Mouse (Mus musculus) cerebellum, adult 8-10 months (tissue): ENCODE data around the gene Apod.
"Not testable (repeated sequence)": the region's sequence is repeated elsewhere in the genome, so short reads cannot be mapped to it uniquely, and the experiment has no call there.

Source experiments
- DNase-seq: peaks from one replicate; pipeline ENCODE4 v3.0.0; 2022

Gene Apod

GRCm38 (mm10) chr16:31314497-31315233 lies at the start of gene Apod:
TSS of gene Apod (minus strand) at chr16:31314808.
- DNase-seq: no peak

DNA sequence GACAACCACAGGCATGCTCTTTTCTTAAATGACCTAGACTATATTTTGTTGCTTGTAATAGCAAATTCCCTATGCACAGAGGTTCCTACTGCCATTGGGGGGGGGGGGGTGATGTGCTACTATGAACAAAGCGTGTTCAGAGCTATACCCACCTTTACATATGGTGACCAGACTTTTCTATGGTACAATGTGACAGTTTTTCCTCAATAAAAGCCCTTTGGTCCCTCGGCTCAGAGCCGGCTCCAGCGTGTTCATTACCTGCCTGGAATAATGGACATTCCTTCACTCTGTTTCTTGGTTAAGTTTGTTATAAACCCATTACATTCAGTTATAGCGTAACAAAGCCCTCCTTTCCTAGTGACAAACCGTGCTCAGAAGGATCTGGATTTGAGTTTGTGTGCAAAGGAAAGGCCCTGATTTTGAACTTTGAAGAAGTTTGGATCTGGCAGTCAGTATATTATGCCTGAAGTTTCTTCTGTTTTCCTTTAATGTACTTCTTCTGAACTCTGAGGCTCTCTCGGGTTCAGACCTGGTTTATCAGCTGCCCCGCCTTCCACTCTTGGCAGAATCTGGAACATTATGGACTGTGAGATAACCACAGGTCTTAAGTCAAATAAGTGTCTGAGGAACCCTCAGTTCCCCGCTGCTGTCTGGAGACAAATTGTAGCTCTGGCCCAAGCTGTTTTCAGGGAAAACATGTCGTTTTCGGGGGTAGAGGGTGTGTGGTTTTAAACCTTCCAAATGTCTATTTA lies 49.3 kb upstream of the Apod start:
- DNase-seq: no peak

DNA sequence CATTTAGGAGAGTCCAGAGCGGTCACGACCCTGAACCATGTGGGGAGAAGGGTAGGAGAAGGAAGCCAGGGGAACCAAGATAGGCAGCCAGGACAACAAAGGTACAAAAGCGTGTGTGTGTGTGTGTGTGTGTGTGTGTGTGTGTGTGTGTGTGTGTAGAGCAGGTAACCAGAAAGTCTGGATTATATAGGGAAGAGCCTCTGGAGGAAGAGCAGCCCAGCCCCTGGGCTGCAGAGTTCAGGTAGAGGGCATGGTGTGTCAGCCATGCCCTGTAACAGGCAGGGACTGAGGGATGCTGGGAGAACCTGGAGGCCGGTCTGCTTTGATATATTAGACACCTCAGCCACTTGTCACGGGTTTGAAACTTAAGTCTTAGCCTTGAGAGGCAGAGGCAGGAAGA lies 44.9 kb upstream of the Apod start:
- no peak for DNase-seq

DNA sequence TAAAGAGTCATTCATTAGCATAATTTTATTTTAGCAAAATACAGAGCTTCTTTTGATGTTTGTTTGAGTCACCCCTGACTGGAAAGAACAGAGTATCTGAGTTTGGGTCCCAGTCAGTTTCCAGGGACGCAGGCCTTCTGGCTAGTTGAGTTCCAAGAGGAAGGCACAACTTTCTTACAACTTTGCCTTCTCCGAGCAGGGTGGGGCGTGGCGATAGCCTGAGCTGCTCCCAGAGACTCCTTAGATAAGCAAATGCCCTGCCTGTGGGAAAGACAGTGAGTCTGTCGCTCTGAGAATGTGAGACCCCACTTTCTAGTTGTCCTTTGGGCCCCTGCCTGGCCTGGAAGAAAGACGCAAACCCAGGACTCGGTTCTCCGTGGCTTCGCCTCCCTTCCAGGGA lies 44.4 kb upstream of the Apod start:
- no peak for DNase-seq

- DNase-seq: no peak
Measured at GRCm38 (mm10) chr16:31358576-31358975, 44.0 kb upstream of the Apod start.

DNA sequence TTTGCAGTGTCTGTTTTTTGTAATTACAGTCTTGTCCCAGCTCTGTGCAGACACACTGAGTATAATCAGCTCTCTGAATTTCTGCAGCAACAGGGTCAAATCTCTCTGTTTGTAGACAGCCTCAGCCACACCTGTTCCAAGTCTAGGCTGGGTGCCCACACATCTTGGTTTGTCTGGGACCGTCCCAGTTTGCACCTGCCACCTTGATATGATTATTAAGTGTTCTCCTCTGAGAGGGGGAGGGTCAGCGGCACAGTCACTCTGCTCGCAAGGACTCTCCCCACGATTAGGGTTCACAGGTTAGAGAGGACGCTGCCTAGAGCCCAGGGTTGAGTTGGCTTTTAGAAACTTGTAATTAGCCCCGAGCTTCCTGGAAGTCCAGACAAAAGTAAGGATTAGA lies 41.3 kb upstream of the Apod start:
- DNase-seq: no peak

- DNase-seq: peak; percentile 71
Measured at GRCm38 (mm10) chr16:31354341-31355329, 40.0 kb upstream of the Apod start.

DNA sequence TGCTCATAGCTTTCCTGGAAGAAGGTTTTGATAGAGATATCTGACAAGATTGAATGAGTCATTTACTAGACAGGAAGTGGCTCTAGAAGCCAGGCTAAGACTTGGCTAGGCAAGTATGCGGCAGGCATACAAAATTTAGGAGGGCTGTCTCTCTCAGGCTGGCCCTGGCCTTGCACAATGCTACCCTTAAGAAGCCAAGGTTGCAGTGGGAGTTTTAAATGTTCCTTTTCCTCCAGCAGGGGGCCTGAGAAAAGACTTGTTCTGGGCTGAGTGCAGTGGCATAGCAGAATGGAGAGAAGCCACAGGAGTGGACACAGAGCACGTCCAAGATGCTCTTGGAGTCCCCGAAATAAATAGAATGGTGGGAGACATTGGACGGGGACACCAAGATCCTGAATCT lies 38.4 kb upstream of the Apod start:
- DNase-seq: no peak

DNA sequence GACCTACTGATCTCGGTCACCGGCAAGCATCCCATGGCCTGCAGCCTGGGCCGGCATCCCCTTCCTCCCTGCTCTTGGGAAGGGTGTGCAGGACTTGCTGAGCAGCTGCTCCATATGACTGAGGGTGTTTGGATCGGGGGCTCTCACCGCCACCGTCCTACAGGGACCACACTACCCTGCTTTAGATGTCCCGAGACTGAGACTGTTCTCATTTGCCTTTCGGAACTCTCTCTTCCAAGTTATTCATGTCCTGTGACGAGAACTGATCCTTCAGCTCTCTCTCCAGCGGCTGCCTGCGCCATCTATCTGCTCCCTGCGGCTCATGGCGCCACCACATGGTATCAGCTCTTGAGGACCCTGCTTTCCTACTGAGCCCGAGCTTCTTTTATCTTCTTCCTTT lies 33.0 kb upstream of the Apod start:
- peak; percentile 26 for DNase-seq

DNA sequence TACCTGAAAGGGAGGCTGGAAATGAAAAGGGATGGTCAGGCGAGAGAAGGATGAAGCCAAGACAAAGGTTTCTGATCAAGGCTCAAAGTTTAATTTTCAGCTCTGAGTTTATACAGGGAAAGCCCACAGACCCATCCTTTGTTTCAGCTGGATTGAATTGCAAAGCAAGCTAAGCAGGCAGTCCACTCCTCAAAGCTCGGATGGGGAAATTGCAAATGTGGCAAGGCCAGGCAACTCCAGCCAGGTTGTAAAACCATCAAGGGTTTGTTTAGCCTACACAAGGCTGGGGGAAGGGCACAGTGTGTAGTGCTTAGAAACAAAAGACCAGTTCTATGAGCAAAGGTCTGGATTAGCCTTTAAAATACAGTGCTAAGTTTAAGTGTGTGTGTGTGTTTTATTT lies 28.4 kb upstream of the Apod start:
- DNase-seq: no peak

DNA sequence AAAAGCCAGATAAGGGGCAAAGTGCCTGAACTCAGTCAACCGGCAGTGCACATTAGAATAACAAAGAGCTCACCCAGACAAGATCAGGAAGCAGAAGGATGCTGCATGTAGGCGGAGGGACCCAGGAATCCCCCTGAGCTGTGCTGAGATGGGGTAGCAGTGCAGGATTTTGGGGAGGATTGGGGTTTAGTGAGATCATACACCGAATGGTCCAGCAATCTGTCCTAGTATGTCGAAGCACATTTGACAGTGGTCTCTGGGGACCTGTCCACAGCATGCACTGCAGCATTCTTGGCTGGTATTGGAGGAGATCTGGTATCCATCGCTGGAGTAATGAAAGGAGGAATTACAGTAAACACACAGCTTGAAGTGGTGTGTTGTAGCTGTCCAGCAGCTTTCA lies 27.9 kb upstream of the Apod start:
- no peak for DNase-seq

DNA sequence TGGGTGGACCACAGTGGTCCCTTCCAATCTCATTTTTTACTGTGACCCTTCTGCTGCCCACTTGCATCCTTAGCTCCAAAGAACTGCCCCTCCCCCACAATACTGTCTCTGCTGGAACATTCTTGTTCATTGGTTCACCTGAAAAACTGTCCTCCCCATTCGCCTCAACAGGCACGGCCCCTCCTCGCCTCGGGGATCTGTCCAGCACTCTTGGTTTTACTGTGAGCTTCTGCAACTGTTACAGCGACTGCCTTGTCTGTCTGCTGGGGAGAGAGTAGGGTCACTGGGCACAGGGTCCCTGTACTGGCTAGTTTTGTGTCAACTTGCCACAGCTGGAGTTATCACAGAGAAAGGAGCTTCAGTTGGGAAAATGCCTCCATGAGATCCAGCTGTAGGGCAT lies 24.7 kb upstream of the Apod start:
- no peak for DNase-seq

DNA sequence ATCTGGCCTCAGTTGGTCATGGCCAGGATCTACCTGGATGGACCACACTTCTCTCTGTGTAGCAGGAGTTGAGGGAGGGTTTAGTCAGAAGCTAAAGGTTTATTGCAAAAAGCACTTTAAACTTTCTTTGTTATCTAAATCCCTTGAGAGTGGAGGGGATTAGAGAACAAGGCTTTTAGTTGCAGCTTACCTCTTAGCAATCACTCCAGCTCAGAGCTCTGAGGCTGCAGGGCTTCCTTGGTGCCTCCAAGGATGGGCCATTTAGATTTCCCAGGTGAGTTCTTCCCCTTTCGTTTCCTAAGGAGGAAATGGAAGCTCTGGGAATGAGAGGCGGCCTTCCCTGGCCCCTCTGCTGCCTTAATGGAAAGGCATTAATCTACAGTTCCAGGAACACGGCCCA lies 23.3 kb upstream of the Apod start:
- DNase-seq: no peak

DNA sequence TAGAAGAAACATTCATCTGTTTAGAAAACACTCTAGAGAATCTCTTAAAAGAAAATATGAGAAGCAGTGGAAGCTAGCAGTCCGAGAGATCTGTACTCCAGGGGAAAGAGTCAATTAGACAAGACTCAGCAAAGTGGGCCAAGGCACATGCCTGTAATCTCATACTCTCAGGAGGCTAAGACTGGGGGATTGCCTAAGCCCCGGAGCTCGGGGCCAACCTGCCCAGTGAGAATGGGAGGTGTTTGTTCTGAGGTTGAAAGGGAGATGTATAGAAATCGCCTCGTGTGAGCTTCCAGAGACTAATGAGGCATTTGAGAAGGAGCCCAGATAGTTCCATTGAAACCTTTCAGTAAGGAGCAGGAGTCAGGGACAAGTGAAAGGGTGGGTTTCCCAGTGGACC lies 20.2 kb upstream of the Apod start:
- no peak for DNase-seq

DNA sequence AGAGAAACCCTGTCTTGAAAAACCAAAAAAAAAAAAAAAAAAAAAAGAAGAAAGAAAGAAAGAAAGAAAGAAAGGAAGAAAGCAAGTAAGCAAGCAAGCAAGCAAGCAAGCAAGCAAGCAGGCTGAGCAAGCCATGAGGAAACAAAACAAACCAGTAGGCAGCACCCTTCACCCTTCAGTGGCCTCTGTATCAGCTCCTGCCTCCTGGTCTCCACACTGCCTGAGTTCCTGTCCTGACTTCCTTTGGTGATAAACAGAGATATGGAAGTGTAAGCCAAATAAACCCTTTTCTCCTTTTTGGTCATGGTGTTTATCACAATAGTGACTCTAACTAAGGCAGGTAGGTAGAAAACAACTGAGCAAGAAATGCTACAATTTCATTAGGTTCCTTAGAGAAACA lies 18.0 kb upstream of the Apod start:
- DNase-seq: no peak

DNA sequence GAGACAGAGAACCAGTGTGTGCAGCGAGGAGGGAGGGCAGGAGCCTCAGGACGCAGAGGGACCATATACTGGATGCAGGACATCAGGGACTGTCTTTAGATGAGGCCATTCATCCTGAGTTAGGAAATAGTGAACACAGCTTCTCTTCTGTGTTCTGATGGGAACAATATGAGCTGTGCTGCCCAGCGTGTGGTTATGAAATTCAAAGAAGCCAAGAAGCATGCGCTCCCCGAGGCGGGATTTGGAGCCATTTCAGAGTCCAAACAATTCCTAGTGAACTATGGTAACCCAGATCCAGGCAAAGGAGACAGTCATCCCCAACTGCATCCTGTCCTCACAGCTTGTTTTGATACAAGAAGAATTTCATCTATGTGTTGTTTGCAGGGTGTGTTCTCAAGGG lies 16.4 kb upstream of the Apod start:
- DNase-seq: not testable (repeated sequence)

- no peak for DNase-seq
Measured at GRCm38 (mm10) chr16:31329668-31330067, 15.1 kb upstream of the Apod start.

DNA sequence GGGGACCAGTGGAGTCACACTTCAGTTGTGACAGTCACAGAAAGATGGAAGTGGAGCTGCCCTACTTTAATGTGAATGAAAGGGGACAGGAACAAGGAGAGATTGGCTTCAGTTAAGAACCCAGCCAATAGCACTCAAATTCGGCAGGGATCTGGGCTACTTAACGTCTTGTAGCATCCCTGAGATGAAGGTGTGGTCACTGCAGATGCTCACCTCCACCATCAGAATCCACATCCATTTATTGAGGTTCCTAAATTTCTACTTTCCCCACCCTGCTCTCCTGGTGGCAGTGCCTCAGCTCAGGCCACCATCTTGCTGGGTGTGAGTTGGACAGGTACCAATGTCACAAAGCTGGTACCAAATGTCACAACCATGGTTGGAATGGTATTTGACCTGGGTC lies 13.3 kb upstream of the Apod start:
- DNase-seq: no peak

- DNase-seq: no peak
Measured at GRCm38 (mm10) chr16:31327430-31327829, 12.8 kb upstream of the Apod start.

DNA sequence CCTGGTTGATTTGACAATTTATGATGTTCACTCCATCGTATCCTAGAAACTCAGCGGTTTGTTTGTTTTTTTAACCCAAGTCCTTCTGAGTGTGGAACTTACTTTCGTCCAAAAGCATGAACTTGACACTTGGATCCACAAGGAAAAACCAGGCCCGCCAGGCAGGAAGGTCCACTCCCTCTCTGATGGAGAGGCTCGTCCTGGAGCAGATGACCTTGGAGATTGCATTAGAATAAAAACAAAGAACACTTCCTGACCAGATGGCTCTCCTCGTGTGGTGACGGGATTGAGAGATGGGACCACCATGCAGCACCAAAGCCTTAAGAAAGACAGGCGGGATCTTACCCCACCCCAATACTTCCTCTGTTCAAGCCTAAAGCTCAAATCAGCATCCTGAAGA lies 12.1 kb upstream of the Apod start:
- DNase-seq: no peak

DNA sequence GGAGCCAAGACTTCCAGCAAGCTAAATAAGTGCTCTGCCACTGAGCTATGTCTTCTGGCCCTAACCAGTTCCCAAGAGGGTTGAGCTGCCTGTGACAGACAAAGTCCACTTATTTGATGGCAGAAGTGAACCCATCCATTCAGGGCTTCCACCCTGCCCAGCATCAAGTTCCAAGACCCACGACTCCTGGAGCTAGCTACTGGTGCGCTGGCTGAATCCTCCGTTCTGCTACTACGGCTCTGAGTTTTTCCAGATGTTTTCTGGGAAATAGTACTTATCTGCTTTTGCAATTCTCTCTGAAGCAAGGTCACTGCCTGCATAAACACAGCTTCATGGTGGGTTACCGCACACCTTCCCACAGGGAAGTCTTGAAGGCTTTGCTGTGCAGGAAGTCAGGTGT lies 11.4 kb upstream of the Apod start:
- no peak for DNase-seq

DNA sequence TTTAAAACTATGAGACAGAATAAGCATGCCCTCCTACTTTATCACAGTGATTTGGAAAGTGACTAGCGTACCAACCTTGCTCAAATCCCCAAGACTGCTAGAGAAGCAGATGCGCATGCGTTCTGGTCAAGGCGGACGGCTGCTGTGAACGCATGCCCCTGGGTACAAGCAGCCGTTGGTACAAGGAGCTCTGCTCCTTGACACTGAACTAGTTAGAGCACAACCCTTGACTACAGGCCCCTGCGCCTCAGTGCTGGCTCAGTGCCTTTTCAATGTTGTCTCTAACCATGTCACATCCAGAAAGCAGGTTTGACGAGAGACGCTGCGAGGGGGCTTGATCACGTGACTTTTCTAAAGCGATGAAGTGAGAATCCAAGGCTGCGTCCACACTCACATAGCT lies 10.5 kb upstream of the Apod start:
- no peak for DNase-seq

DNA sequence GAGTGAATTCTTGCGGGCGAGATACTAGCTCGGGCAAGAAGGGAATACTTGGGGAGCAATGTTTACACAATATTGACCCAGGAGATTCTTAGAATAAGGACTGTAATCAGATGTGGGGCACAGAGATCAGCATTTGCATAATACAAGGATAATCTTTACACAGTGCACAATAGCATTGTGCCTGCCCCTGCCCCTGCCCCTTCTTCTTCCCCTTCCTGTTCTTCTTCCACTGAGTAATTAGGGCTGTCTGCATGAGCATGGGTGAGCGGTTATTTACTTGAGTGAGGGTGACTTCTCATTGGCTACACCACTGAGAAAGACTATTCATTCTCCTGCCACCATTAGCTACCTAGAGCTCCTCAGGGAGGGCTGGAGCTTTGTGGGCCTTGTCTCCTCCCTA lies 6.9 kb upstream of the Apod start:
- no peak for DNase-seq

- no peak for DNase-seq
Measured at GRCm38 (mm10) chr16:31320954-31321353, 6.3 kb upstream of the Apod start.
